Mouse (Mus musculus) right cerebral cortex, postnatal 10 days (tissue): ENCODE results near the gene Vps53.
"Not testable (repeated sequence)": the region's sequence is repeated elsewhere in the genome, so short reads cannot be mapped to it uniquely, and the experiment has no call there.

Source experiments
- DNase-seq, 2 experiments: peaks; one replicate each; pipeline ENCODE4 v3.0.0; 2021; ENCODE audit warnings: low spot score in 2 of 2

Gene Vps53

GRCm38 (mm10) chr11:76015814-76016213 is 163.6 kb downstream of the Vps53 start:
- no peak for DNase-seq

DNA sequence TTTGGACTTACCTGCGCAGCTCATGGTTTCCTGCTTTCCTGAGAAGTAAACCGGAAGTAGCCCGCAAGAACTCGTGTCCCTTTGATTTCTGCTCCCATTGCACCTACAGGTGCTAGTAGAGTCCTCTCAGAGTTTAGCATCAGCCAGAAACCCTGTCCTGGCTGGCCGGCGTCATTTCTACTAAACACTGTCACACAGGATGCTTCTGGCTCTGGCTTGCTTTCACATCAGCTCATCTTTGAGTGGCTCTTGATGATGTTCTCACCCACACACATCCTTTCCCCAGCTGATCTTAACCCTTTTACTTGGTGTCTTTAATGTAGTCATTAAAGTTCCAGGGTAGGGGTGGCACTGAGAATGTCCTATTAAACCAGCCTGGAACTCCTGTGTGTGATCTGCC is 164.2 kb downstream of the Vps53 start:
- no peak for DNase-seq

GRCm38 (mm10) chr11:76010838-76011624 is 168.4 kb downstream of the Vps53 start:
- DNase-seq, result no peak

DNA sequence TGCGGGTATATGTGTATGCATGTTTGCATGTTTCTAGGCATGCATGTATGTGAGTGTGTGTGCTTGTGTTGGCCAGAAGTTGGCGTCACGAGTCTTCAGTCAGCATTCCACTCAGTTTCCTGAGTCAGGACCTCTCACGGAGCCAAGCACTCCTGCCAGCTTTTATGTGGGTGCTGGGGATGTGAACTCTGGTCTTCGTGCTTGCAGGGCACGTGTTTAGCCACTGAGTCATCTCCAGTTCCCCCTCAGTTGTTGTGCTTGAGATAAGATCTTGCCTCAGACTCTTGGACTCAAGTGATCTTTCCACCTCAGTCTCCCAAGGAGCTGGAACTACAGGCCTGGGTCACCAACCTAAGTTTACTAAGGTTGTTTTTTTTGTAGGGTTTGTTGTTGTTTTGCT is 170.3 kb downstream of the Vps53 start:
- DNase-seq, result no peak

- no peak for DNase-seq
Observed at GRCm38 (mm10) chr11:76008162-76008561, 171.3 kb downstream of the Vps53 start.

DNA sequence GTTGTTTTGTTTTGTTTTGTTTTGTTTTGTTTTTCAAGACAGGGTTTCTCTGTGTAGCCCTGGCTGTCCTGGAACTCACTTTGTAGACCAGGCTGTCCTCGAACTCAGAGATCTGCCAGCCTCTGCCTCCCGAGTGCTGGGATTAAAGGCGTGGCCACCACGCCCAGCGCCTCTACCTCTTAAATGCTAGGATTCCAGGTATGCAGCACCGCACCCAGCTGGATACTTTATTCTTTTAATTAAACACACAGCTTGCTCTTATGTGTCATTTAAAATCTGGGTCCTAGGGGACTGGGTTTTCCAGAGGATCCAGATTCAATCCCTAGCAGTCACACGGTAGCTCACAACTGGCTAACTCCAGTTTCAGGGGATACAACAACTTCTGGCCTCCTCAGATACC is 175.2 kb downstream of the Vps53 start:
- DNase-seq, result not testable (repeated sequence)

DNA sequence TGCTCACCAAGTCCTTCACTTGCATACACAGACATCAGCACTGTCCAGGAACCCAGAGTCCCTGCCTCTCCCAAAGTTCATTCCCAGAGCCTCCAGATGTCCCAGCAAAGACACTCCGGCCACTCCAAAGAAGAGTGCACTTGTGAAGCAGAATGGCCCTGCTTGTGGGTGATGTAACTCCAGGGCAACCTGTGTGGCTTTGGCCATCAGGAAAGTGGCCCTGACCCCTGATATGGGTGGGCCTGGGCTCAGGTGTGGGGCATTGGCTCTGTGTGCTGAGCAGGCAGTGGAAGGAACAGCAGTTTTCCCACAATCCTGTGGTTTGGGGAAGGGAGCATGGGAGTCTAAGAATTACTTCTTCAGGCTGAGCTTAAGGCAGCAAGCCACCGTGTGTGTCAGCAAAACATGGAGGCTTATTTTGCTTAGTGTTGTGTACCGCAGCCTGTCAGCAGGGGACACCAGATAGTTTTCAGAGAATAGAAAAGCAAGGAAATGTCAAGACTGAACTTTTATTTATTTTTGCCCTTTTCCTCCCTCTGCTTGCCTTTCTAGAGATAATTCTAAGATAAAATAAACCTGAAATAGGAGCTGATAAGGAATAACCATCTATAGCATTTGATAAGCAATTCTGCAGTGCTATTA is 178.1 kb downstream of the Vps53 start:
- peak in 1 of 2 experiments; percentile 40 for DNase-seq

DNA sequence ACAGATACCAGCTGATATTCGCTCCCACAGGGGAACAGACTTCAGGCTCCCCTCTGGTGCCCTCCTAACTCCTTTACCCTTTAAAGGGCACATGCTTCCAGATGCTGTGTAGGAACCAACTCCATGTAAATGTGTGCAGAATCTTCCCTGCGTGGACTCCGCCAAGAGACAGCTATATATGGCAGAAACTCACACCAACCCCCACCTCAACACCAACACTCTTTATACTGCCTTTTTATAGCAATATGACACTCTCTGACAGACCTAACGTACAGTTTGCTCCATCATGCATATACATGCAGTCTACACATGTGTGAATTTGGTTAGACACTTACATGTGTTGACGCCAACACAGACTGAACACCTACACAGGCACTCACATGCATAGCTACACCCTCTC is 178.7 kb downstream of the Vps53 start:
- peak in 1 of 2 experiments; percentile 39 for DNase-seq

DNA sequence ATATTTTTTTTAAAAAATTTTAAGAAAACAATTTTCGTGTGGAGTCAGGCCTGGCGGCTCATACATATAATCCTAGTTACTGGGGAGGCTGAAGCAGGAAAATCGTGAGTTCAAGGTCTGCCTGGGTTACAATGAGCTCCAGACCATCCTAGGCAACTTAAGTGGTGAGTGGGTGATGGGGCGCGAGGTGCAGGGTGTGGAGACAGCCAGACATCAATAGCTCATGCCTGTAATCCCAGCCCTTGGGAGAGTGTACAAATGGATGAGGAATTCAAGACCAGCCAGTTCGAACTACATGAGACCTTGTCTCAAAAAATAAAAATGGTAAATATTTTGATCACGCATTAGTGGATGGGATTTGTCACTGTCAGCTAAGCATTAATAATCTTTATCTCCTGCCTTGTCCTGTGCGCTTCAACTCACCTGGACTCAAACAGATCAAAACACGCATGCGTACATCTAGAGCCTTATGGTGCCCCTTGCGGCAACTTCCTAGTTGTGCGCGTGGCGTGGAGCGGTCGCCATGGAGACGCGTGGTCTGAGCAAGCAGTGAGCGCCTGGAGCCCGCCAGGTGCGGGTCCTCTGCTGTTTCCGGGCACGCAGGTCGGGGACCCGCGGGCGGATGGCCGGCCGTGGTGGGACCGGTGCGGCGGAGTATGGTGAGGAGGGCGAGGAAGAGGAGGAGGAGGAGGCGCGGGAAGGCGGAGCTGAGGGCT is 179.8 kb downstream of the Vps53 start, which contains the start of gene 1700016K19Rik:
Gene 1700016K19Rik, plus strand, starts transcription at position 473 of the 716 bp plus-strand sequence.
- DNase-seq, result peak; percentile 90 to 92
